Mouse (Mus musculus) monocyte, adult 2 months (primary cell): ENCODE data around the gene Col24a1.

ENCODE experiments used
- DNase-seq, 2 experiments: peaks; one replicate each; pipeline ENCODE4 v3.0.0; 2022; ENCODE audit warnings: low spot score in 2 of 2, low read depth in 1 of 2

The Col24a1 gene

GRCm38 (mm10) chr3:145292337-145293134 lies at the start of gene Col24a1:
Gene Col24a1 (plus strand): TSS chr3:145292472.
- no peak for DNase-seq

DNA sequence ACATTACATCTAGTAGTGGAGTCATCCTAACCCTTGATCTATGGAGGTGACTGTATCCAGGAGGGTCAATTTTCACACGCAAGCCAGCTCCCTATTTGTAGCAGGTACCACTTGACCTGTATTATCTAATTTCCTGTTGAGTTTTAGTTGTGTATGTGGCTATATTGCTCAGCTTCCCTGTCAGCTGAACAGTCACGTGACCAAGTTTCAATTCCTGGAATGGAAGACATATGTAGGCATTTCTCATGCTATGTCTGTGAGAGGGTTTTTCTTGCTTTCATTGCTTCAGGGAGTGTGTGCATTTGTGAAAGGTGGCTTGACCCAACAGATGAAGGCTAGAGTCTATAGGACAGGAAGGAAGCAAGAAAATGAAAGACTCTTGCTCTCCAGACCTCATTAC lies 44.2 kb upstream of the Col24a1 start:
- DNase-seq = no peak

DNA sequence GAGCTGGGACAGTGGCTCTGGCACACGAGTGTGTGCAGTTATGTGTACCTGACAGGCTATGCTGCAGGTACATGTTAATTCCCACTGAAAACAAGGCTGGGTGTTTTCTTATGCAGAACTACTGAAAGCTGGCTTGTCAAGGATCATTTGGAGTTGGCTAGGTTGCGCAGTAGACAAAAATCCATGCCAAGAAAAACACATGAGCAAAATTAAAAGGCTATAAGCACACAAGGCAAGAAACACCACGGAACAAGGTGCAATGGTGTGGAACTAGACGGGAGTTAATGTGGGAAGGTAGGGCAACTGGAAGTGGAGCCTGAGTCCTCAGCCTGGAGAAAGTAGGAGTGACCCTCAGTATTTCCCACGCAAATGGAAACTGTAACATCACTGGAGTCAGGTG lies 39.2 kb upstream of the Col24a1 start:
- no peak for DNase-seq

DNA sequence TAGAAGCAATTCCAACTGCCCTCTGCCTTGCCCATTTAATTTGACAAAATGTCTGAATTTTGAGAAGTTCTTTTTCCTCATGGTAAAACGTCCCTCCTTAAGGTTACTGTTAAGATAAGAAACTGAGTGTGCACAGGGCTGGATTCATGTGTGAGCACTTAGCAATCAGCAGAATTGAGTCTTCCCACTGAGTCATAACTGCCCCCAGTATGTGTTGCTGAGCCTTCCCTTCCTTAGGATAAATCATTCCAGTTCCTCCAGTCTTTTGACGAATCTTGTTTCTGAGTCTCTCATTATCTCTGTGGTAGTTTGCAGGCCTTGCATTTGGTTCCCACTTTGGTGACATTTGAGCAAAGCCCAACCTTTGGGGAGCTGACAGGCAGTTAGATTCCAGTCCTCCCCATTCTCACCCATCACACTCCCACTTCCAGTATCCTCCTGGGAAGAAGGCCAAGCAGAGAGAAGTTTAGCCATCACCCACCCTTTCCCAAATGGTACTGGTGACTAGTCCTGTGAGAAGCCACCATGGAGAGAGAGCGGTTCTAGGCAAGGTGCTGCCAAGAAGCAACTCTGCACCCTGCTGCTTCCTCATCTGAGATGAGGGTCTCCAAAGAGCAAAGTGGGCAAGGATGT lies 37.4 kb upstream of the Col24a1 start:
- DNase-seq = no peak

DNA sequence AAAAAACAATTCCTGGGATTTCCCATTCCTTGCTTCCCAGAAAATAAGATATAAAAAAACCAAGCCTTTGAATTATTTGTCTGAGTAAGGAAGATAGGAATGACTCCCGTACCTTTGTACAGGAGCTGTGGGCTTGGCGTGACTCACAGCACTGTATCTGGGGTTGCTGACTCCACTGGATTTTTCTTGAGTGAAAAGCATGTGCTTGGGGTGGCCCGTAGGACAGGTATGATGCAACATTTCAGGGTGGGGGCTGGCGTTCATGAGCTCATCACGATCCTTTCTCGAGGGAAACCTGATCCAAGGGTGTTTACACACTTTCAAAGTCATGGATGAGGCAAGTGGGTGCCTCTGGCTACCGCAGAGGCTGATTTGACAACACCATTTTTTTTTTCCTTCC lies 35.6 kb upstream of the Col24a1 start:
- no peak for DNase-seq

GRCm38 (mm10) chr3:145259678-145260077 lies 32.6 kb upstream of the Col24a1 start:
- DNase-seq = no peak

- DNase-seq = no peak
These were observed 29.1 kb upstream of the Col24a1 start for GRCm38 (mm10) chr3:145263131-145263530.

DNA sequence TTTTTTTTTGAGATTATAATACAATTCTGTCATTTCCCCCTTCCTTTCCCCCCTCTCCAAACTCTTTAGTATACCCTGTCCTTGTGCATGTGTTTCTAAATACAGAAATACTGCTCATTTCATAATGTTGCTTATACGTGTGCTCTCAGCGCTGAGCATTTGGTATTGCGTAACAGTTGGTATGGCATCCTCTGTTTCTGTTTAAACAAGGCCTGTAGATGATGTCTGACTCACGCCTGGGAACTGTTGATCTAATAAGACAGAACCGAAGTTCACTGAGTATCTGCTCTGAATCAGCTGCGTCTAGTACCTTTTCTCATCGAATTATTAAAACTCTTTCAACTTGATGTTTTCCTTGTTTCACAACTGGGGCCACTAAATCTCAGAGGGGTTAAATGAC lies 24.2 kb upstream of the Col24a1 start:
- no peak for DNase-seq

GRCm38 (mm10) chr3:145274191-145274590 lies 18.1 kb upstream of the Col24a1 start:
- DNase-seq = no peak

GRCm38 (mm10) chr3:145293207-145293606 lies 935 bp downstream of the Col24a1 start:
- no peak for DNase-seq

- no peak for DNase-seq
These were observed 1.5 kb downstream of the Col24a1 start for GRCm38 (mm10) chr3:145293623-145294307.

- no peak for DNase-seq
These were observed 7.8 kb downstream of the Col24a1 start for GRCm38 (mm10) chr3:145299980-145300591.

GRCm38 (mm10) chr3:145305311-145305710 lies 13.0 kb downstream of the Col24a1 start:
- no peak for DNase-seq

DNA sequence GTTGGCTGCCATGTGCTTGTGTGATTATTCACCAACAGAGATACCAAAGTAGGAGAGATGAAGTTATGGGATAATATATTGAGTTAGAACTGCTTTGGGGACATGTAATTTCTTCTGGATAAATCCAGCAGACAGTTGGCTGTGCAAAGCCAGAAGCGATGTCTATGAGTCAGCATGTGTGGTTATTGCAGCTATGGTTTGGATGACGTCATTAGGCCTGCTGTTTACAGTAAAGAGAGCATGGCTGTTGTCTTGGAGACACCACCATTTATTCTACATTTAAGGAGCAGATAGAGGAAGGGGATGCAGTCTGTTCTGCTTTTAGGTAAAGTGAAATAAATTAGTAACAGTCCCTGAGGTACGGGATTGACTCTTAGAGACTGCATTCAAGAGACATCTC lies 14.9 kb downstream of the Col24a1 start:
- DNase-seq = no peak

DNA sequence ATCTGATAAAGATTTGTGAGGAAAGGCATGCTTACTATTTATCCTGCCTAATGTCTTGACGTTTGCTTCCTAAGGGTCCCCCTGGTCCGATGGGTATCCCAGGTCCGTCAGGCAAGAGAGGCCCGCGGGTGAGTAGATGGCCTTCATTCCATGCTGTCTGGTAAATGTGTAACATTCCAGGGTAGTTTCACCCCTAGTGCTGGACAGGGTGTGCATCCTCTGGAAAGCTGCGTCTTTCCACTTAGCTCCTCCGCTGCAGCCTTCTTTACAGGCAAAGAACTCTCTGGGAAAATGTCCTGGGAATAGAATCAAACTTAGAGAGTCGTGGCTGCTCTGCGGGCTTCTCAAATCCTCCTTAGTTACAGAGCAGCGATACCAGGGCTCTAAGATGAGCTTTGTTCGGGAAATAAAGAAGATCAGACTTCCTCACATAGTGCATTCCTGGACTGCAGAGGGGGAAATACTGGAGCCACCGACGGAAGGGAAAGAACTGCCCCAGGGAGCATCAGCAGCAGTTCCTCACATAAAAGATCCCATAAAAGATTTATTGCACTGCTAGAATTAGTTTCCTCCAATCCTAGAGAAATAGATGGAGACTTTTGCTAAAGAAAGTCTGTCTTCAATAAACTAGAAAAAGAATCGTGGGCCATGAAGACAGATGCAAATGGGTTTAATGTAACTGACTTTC lies 28.5 kb downstream of the Col24a1 start:
- DNase-seq = no peak

GRCm38 (mm10) chr3:145325402-145325801 lies 33.1 kb downstream of the Col24a1 start:
- DNase-seq = no peak

DNA sequence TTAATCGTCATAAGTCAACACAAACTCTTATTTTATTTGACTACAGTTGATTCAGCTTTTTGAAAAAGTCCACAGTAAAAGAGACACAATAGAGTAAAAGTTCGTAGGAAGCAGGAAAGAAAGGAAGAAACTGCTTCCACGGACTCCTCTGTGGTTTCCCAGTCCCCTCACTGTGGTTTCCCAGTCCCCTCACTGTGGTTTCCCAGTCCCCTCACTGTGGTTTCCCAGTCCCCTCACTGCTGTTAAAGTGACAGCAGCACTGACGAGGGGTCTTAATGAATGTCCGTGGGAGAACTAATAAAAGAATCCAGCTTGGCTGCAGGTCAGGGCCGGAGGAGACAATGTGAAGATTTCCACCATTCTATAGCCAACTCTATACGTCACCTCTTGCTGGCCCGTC lies 39.4 kb downstream of the Col24a1 start:
- no peak for DNase-seq

DNA sequence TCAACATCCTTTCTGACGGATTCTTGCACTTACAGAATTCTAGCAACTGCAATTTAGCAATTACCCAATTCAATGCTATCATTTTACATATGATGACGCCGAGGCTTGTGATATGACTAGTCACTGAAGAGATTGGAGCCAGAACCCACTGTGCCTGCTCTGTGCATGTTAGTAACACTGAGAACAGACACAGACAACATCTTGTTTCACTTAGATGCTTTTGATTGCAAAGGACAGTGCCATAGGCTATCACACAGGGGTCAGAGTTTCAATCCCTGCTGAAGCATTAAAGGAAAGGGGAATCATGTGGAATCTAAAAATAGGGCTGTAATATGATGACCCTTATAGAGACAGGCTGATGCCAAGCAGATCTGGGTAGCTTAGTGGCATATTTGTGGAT lies 41.8 kb downstream of the Col24a1 start:
- no peak for DNase-seq

DNA sequence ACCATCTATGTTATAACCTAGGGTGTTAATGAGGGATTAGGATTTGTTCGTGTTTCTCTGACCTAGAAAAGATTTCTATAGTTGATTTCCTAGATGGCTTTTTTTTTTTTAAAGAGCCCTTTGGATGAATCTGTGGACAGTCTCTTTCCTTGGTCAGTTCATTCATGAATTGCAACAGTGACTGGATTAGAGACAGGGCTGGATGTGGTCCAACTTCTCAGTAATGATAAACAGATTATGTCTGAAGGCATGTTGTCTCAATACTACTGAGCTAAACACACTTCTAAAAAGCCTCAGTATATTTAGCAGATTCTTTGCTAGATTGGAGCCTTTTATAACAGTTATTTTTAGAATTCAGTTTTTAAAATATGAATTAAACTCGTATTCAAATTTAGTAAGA lies 44.9 kb downstream of the Col24a1 start:
- no peak for DNase-seq

DNA sequence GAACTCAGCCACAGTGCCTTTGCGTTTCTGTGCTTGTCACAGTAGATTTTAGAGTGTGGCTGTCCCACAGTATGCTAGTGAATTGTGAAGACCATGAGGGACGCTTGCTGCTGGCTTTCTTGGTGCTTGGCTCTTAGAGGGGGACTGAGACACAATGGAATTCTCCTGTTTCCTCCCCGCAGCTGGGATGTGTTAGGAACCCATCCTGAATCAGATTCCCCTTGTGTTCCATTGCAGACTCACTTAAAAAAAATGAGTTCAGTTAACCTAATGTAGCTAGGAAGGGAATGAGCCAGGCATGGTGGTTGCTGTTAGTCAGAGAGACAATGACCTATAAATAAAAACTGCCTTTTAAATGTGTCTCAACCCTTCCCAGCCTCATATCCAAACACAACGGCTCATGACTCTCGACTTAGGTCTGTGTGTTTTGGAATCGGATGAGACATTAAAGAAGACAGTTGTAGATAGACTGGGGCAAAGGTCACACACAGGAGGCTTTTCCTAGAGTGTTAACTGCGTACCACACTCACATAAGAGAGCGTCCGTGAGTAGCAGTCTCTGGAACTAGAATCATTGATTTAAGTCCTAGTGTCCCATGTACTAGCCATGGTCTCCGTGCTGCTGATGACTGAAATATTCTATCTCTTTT lies 47.7 kb downstream of the Col24a1 start:
- no peak for DNase-seq

- no peak for DNase-seq
These were observed 56.4 kb downstream of the Col24a1 start for GRCm38 (mm10) chr3:145348690-145349089.
